Mouse (Mus musculus): ENCODE measurements around the gene Scube2.

GRCm38 (mm10) chr7:109813330-109814140, 51.9 kb downstream of the Scube2 start:
- no peak for TF ChIP-seq CTCF (IDR thresholded peaks at IDR 0.05; ENCODE audit: low read depth, low read length)
- no peak for TF ChIP-seq POLR2A (IDR thresholded peaks at IDR 0.05; ENCODE audit: borderline replicate concordance, low read depth, low read length)
